Mouse (Mus musculus) bone marrow macrophage, adult 2 months (primary cell): ENCODE results near the gene Babam2. TPM values are rescaled to one million over a fixed set of nuclear protein-coding genes. Genes with fewer than 3 reads are reported as not detected.

Source experiments
- H3K27ac ChIP-seq: 2 replicates; pipeline ENCODE4 v1.5.1; 2012; ENCODE audit warnings: low read depth, low read length; ENCODE audit not compliant: insufficient read depth
- H3K4me1 ChIP-seq: 2 replicates; pipeline ENCODE4 v1.6.1; 2012; ENCODE audit warnings: low read length; ENCODE audit not compliant: control insufficient read depth, insufficient read depth
- H3K4me3 ChIP-seq: 2 replicates; pipeline ENCODE4 v1.5.1; 2012; ENCODE audit warnings: mild to moderate bottlenecking, low read length, moderate library complexity; ENCODE audit not compliant: insufficient read depth
- CTCF ChIP-seq: IDR thresholded peaks from 2 replicates; pipeline ENCODE4 v1.5.1; 2012; ENCODE audit warnings: low read depth, mild to moderate bottlenecking, low read length, moderate library complexity
- POLR2A ChIP-seq: IDR thresholded peaks from 2 replicates; pipeline ENCODE4 v1.6.1; 2012; ENCODE audit warnings: mild to moderate bottlenecking, low read depth, low read length, borderline replicate concordance
- polyA plus RNA-seq: library from polyadenylated mRNA; stranded (reverse); fragments of >200 nt; gene quantifications from 2 replicates; pipeline ENCODE4 v1.2.4, GENCODE M21; 2012; ENCODE audit not compliant: missing spikeins, insufficient read depth, insufficient read length

Gene Babam2
- polyA plus RNA-seq, 1 experiment, result 69.4 TPM

GRCm38 (mm10) chr5:31742521-31743031 lies 45.1 kb downstream of the Babam2 start:
- Histone ChIP-seq H3K4me1 (no peaks in the 10 kb centered on the region), H3K27ac (no peak overlapping the region), H3K4me3 (no peak overlapping the region)
- TF ChIP-seq POLR2A (no peak), CTCF (no peak)

GRCm38 (mm10) chr5:31749401-31749800 lies 51.9 kb downstream of the Babam2 start:
- Histone ChIP-seq H3K27ac (no peak overlapping the region), H3K4me1 (peaks cover 23% of the 10 kb centered on the region), H3K4me3 (no peak overlapping the region)
- TF ChIP-seq CTCF (no peak), POLR2A (no peak)

GRCm38 (mm10) chr5:31750231-31750925 lies 52.9 kb downstream of the Babam2 start:
- Histone ChIP-seq H3K4me1 (peaks cover 28% of the 10 kb centered on the region), H3K4me3 (no peak overlapping the region), H3K27ac (no peak overlapping the region)
- TF ChIP-seq CTCF, result no peak
- TF ChIP-seq POLR2A, result no peak

- H3K27ac ChIP-seq, result no peak overlapping the region
Observed at GRCm38 (mm10) chr5:31750955-31751354, 53.5 kb downstream of the Babam2 start.

GRCm38 (mm10) chr5:31754634-31755033 lies 57.1 kb downstream of the Babam2 start:
- Histone ChIP-seq H3K4me3 (no peak overlapping the region), H3K27ac (no peak overlapping the region)
- TF ChIP-seq CTCF, result no peak
- TF ChIP-seq POLR2A, result no peak

More at GRCm38 (mm10) chr5:31750955-31751354, 53.5 kb downstream of the Babam2 start:
- TF ChIP-seq POLR2A (no peak), CTCF (no peak)
- Histone ChIP-seq H3K4me3 (no peak overlapping the region), H3K4me1 (peaks cover 28% of the 10 kb centered on the region)

GRCm38 (mm10) chr5:31755255-31755654 lies 57.8 kb downstream of the Babam2 start:
- Histone ChIP-seq H3K4me3 (no peak overlapping the region), H3K4me1 (peaks cover 32% of the 10 kb centered on the region), H3K27ac (no peak overlapping the region)
- TF ChIP-seq POLR2A, result no peak

More at GRCm38 (mm10) chr5:31754634-31755033, 57.1 kb downstream of the Babam2 start:
- peaks cover 32% of the 10 kb centered on the region for H3K4me1 ChIP-seq

- TF ChIP-seq CTCF (no peak), POLR2A (no peak)
- no peak overlapping the region for H3K27ac ChIP-seq
- H3K4me1 ChIP-seq, result peaks cover 14% of the 10 kb centered on the region
- no peak overlapping the region for H3K4me3 ChIP-seq
Observed at GRCm38 (mm10) chr5:31758310-31759091, 61.0 kb downstream of the Babam2 start.

- H3K27ac ChIP-seq, result no peak overlapping the region
- no peak for TF ChIP-seq CTCF
- TF ChIP-seq POLR2A, result no peak
- peaks cover 9% of the 10 kb centered on the region for H3K4me1 ChIP-seq
- no peak overlapping the region for H3K4me3 ChIP-seq
Observed at GRCm38 (mm10) chr5:31761836-31762235, 64.4 kb downstream of the Babam2 start.

GRCm38 (mm10) chr5:31762773-31763172 lies 65.3 kb downstream of the Babam2 start:
- H3K27ac ChIP-seq, result no peak overlapping the region
- TF ChIP-seq POLR2A (no peak), CTCF (no peak)
- H3K4me1 ChIP-seq, result peaks cover 18% of the 10 kb centered on the region
- no peak overlapping the region for H3K4me3 ChIP-seq

GRCm38 (mm10) chr5:31765824-31766223 lies 68.3 kb downstream of the Babam2 start:
- TF ChIP-seq CTCF (no peak), POLR2A (no peak)
- H3K27ac ChIP-seq, result no peak overlapping the region; the same call in 1 of the 2 replicates
- H3K4me1 ChIP-seq, result peaks cover 23% of the 10 kb centered on the region

More at GRCm38 (mm10) chr5:31765824-31766223, 68.3 kb downstream of the Babam2 start:
- no peak overlapping the region for H3K4me3 ChIP-seq
